Mouse (Mus musculus) CD4-positive, CD25-positive, alpha-beta regulatory T cell, adult 2 months (primary cell): Measurements from ENCODE around the gene Nanos3.

Experiments
- DNase-seq: peaks from one replicate; pipeline ENCODE4 v3.0.0-alpha.2; 2012; ENCODE audit warnings: low read depth, low spot score

Gene Nanos3

GRCm38 (mm10) chr8:84185117-84185516 is at the start of gene Nanos3:
Nanos3 (minus strand) TSS chr8:84185217.
- DNase-seq: no peak

- DNase-seq: no peak
Observed at GRCm38 (mm10) chr8:84233055-84233454, 48.0 kb upstream of the Nanos3 start.

DNA sequence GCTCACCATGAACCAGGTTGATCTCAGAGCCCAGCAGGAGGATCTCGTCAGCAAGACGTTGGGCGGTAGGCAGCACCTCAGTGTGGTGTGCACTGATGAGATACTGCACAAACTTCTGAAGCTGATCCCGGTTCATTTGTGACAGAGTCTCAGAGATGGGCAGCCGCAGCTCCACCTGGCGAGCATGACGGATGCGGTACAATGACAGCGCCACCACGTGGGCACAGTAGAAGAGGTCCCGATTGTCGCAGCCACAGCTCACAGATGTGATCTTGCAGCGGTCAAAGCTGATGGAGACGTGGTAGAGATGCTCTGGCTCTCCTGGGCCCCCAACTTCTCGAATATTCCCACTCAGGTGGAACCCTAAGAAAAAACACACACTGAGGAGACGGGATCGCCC is 45.7 kb upstream of the Nanos3 start:
- peak; percentile 54 for DNase-seq

- DNase-seq: no peak
Observed at GRCm38 (mm10) chr8:84223322-84224029, 38.5 kb upstream of the Nanos3 start.

GRCm38 (mm10) chr8:84222566-84223165 is 37.6 kb upstream of the Nanos3 start:
- no peak for DNase-seq

DNA sequence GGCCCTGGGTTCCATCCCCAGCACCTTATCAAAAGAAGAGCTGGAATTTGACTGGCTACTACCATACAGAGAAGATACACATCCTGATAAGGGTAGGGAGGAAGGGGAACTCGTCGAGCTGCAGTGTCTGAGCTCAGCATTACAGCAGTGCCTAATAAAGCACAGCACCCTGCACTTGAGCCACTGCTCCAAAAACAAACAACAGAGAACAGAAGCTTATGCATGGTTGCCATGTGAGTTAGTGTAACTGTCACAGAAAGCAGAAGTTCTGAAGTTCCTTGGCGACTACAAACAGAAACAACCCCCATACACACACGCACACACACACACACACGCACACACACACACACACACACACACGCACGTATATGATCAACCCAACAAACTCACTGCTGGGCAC is 35.1 kb upstream of the Nanos3 start:
- DNase-seq: no peak

- no peak for DNase-seq
Observed at GRCm38 (mm10) chr8:84218143-84218542, 33.1 kb upstream of the Nanos3 start.

- DNase-seq: no peak
Observed at GRCm38 (mm10) chr8:84217206-84217605, 32.2 kb upstream of the Nanos3 start.

DNA sequence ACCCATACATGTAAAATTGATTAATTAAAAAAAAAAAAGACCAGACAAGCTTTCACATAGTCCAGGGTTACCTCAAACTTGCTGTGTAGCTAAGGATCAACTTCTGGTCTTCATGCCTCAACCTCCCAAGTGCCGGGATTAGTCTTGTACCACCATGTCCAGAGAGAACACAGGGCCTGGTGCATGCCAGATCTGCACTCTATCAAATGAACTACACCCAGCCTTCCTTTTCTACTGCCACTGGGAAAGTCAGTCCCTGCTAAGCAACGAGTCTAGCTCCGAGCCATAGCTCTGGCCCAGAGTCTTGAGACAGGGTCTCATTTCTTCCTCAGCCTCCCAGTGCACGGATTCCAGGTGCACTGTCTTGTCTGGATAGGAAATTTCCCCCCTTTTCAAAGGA is 28.3 kb upstream of the Nanos3 start:
- no peak for DNase-seq

GRCm38 (mm10) chr8:84211881-84212563 is 27.0 kb upstream of the Nanos3 start:
- DNase-seq: no peak

DNA sequence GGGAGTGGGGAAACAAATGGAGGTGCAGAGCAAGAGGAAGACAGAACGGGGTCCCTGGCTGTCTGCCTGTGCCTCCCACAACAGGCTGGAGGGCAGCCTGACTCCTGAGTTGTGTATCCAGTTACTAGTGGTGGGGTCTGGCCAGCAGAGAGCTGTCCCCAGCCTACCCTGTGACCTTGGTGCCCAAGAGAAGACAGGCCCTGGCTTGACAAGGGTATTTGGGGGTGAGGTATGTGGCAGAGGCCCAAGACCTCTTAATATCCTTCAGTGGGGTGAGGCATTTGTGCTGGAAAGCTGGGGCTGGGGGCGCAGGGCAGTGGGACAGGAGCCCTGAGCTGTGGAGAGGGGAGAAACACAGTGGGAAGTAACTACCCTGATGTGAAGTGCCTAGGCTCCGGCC is 26.2 kb upstream of the Nanos3 start:
- no peak for DNase-seq

DNA sequence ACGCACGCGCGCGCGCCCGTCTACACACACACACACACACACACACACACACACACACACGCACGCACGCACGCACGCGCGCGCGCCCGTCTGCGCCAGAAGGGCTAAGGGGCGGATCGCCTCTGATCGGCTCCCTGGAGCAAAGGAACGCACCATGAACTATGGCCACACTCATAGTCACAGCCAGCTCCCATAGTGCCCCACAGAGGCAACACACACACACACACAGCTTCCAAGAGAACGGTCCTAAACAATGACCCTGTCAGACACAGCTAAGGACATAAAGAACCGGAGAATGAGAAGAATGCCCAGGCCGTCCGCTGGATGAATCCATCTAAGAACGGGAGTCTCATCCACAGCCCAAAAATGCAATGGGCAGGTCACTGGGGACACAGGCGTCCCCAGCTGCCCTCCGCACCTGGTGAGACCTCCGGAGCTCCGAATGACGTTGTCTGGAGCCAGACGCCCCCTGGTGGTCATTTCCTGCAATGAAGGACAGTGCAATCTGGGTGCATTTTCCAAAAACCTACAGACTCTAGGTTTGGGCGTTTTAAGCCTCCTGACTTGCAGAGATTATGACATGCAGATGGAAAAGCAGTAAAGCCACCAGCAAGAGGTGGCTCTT is 25.3 kb upstream of the Nanos3 start:
- DNase-seq: peak; percentile 89

DNA sequence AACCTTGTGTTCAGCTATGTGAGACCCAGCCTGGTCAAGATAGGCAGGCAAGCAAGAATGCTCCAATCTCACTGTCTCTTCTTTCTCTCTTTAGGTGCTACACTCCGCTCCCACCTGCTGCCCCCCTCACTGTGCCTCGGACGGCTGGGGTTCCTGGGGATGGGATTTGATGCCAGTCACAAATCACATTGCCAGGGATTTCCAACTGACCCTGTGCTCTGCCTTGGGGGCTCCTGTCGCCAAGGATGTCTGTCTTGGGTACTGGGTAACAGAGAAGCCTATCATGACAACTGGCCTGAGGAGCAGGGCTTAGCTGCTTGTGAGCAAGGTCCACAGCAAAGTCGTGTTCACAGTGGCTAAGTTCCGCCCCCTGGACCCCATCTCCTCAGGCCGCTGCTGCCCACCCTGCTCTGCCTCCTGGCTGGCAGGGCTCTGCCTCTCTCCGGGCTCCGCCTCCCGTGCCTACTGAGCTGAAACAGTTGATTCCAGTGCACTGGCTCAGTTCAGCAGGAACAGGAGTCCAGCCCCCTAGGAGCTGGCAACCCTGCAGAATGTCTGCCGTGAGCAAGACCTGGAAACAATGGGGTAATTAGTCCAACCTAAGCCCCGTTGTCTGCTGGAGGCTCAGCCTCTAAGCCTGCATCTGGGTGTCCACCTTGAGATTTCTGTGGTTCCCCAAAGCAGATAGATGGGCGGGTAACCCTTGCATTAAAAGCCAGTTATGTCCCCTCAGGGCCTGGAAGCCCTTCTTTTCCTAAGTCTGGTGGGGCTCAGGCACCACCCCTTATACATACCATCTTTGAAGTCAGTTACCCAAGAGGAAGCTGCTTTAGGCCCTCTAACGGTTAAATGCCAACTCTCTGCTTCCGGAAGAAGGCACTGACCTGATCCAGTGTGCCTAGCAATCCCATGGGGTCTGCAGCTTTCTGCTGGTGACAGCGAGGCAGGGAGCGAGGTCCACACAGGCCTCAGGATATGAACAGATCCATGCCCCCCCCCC is 23.7 kb upstream of the Nanos3 start:
- DNase-seq: peak; percentile 38

DNA sequence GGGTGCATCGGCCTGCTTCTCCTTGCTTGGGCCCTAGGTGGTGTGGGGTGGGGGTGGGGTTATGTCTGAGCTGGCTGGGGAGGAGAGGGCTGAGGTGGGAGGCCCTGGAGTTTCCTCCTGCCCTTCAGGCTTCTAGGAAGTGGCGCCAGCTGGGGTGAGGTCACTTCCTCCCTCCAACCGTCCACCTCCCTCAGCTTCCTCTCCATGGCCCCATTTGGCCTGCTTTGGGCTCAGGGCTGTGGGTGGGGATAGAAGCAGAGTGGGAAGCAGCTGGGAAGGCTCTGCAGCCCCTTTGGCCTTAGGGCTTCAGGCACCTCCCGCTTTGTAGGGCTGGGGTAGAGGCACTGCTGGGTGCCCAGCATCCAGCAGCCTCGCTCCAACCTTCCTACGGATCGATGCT is 22.8 kb upstream of the Nanos3 start:
- peak; percentile 47 for DNase-seq

- peak; percentile 54 for DNase-seq
Observed at GRCm38 (mm10) chr8:84206666-84207065, 21.6 kb upstream of the Nanos3 start.

GRCm38 (mm10) chr8:84205073-84205472 is 20.1 kb upstream of the Nanos3 start:
- DNase-seq: no peak

DNA sequence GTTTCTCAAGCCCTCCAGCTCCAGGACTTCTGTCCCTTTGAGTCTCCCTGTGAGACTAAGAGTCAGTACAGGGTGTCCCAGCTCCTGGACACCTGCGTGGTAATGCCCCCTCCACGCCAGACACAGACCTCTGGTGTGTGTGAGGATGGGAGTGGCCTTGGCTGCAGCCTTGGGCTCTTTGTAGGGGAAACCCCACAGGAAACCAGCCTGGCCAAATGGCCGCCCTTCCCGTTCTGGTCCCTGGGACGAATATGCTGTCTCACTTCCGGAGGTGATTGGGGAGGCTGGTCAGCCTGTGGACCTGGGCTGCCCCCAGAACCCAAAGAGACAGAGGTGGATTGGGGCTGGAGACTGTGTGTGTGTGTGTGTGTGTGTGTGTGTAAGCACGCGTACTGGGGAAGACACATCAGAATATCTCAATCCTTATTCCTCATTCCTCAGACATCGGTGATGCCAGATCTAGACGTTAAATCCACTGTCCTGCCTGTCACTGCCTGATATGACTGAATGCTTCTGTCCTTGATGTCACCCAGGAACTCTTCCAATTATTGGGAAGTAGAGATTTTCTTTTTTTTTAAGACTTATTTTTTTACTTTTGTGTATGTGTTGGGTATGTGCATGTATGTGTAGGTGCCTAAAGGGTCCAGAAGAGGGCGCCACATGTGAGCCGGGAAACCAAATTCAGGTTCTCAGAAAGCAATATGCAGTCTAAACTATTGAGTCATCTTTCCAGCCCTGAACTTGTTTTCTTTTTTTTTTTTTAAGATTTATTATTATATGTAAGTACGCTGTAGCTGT is 19.2 kb upstream of the Nanos3 start:
- DNase-seq: peak; percentile 78

DNA sequence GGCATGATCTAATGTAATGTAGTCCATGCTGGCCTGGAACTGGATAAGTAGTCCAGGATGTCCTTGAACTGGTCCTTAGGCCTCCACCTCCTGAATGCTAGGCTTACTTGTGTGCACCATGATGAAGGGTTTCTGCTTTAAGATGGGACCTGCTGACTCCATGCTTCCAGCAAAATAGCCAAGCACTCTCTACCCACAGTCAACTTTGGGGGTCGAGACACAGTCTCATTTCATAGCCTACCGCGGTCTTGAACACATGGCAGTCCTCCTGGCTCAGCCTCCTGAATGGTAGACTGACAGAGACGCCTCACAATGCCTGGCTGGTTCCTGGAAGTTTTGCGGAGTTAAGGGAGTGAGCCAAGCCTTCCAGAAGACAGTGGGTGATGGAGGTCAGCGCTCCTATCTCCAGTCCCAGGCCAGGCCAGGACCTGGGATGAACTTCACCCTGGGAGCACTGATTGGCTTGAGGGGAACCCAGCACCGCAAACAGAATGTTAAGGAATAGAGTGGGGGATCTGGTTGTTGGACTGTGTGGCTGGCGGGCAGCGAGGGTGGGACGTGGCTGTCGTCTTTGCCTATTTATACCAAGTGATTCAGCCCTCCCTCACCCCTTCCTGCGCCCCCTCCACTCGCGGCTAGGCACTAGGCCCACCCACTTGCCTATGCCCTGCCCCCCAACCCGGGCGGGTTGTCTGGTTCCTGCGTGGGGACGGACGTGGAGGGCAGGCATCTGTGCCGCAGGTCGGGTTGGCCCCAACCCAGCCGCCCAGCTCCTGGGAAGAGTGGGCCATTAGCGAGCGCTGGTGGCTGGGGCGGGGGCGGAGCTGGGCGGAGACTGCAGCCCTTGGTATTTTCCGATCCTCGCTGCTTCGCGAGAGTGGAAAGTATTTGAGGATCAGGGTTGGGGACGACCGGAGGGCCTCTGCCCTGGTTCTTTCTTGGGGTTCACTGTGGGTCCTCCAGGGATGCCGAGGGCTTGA is 18.2 kb upstream of the Nanos3 start:
- DNase-seq: peak; percentile 93

GRCm38 (mm10) chr8:84202466-84202865 is 17.4 kb upstream of the Nanos3 start:
- DNase-seq: peak; percentile 74
